17 mouse cellular contexts compared by ENCODE assay signal in the genomic region with DNA sequence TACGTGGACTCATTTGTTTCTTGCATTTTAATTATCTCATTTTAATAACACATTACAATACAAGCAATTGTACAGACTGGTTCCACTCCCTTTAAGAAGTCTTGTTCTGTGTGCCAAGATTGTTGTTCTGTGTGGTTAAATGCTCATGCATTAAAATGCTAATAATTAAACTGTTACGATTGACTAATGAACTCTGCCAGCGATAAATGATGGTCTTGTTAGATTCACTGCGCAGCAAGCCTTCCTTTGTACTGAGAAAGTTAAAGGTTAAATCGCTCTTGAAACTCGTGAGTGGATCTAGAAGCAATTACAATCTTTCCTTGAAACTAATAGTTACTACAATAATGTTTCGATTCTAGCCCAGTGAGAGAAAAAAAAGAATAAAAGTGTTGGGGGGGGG.
"Had no signal": no experiment of that assay in that cellular context is flagged by ENCODE, and none has a peak within 500 bp of the region (broad histone marks: within the 10 kb centered on the region; RNA-seq: fewer than 3 reads in every experiment).

No protein-coding gene starts in this region.

- H3K27ac ChIP-seq: left cerebral cortex, adult 2 months; liver, embryonic 13.5 days; midbrain, embryonic 10.5 days; midbrain, embryonic 13.5 days; neural tube, embryonic 13.5 days; stomach, postnatal 0 days had no signal

- H3K9ac ChIP-seq: liver, embryonic 13.5 days; lung, embryonic 14.5 days; midbrain, embryonic 13.5 days; neural tube, embryonic 13.5 days had no signal

- ATAC-seq: inflammation-experienced regulatory T-cells, adult 6 months; intestine, embryonic 16.5 days; lung, postnatal 0 days; midbrain, embryonic 13.5 days; midbrain, embryonic 16.5 days had no signal

- H3K36me3 ChIP-seq: liver, embryonic 13.5 days; midbrain, embryonic 10.5 days; midbrain, embryonic 13.5 days; neural tube, embryonic 13.5 days had no signal

- DNase-seq: layer of hippocampus, postnatal 36 days; liver, embryonic 13.5 days; lung, embryonic 14.5 days; retina, postnatal 1 day; right cerebral cortex, postnatal 25 days; thymus, adult 2 months had no signal

- H3K9me3 ChIP-seq: liver, embryonic 13.5 days; megakaryocyte, embryonic 14.5 days; midbrain, embryonic 10.5 days; midbrain, embryonic 13.5 days; neural tube, embryonic 13.5 days had no signal

- H3K27me3 ChIP-seq: liver, embryonic 13.5 days; megakaryocyte, embryonic 14.5 days; midbrain, embryonic 13.5 days; neural tube, embryonic 13.5 days had no signal

- H3K4me1 ChIP-seq: liver, embryonic 13.5 days; megakaryocyte, embryonic 14.5 days; midbrain, embryonic 10.5 days; midbrain, embryonic 13.5 days; neural tube, embryonic 13.5 days had no signal

- H3K4me3 ChIP-seq: left cerebral cortex, adult 2 months; liver, embryonic 13.5 days; megakaryocyte, embryonic 14.5 days; midbrain, embryonic 10.5 days; midbrain, embryonic 13.5 days; myocyte; neural tube, embryonic 13.5 days had no signal

- H3K4me2 ChIP-seq: liver, embryonic 13.5 days; lung, embryonic 14.5 days; midbrain, embryonic 13.5 days; neural tube, embryonic 13.5 days had no signal
